Mouse (Mus musculus) ES-Bruce4 (cell line): ENCODE data around the gene Ankrd24.

Experiments used
- CTCF ChIP-seq: IDR thresholded peaks from one replicate; pipeline ENCODE4 v1.8.1; 2011; ENCODE audit warnings: low read depth, low read length
- POLR2A ChIP-seq: IDR thresholded peaks from one replicate; pipeline ENCODE4 v1.8.1; 2011; ENCODE audit warnings: low read length; ENCODE audit not compliant: insufficient read depth

DNA sequence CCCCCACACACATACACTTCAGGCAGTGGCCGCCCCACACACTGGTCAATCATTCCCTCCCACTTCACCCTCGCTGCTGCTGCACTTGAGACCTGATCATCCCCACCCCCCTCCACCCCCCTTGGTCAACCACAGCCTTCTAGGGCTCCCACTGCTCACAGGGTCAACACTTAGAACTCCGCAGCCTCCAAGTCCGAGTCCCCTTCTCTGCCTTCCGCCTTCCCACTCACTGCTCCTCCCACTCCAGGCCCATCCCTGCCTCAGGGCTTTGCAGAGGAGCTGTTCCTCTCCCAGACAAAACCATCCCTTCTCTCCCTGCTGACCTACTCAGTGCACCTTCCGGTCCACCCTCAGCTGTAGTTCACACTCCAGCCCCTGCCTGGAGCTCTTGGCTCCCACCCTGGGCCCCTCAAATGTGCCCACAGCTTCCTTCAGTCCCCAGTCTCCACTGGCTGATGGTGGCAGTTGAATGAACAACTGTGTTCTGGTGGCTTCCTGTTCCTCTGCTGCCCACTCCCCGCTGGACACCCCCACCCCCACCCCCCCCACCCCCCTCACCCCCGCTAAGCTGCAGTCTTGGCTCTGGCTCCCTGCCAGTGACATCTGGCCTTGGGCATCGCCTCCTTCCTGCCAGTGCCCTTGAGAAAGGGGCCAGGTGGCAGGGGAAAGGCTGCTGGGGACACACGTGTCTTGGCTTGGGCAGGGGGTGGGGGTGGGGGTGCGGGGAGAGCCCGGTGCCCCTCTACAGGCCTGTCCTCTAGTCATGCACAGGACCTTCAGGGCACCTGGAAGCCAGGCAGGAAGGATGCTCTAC, 31.0 kb upstream of the Ankrd24 start:
- TF ChIP-seq POLR2A: no peak
- TF ChIP-seq CTCF: no peak
